Mouse (Mus musculus) spleen, adult 2 months (tissue): ENCODE data around the gene Kank1.

Source experiments
- CTCF ChIP-seq: fragments of 200-500 bp; IDR thresholded peaks from 2 replicates; pipeline ENCODE4 v1.5.1; 2011; ENCODE audit warnings: mild to moderate bottlenecking, inconsistent platforms; ENCODE audit not compliant: insufficient read depth, insufficient read length, insufficient replicate concordance; ENCODE audit errors: extremely low read depth
- POLR2A ChIP-seq: fragments of 200-500 bp; IDR thresholded peaks from 2 replicates; pipeline ENCODE4 v1.6.1; 2011; ENCODE audit warnings: low read depth, low read length, inconsistent platforms

DNA sequence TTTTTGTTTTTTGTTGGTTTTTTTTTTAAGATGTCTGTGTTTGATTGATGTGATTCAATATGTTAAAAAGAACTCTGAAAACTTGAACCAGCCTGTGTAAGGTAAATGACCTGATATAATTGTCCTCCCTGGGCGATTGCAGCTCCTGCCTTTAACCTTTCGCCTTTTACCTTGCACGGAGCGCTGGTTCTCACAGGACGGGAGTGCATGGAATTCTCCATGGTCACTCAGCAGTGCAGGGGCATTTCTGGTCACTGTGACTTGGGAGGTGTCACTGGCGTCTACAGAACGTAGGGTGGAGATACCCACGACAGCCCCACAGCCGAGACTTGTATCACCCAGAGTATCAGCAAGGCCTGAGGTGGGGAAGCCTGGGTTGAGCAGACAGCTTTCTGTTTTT, 34.8 kb downstream of the Kank1 start:
- no peak for TF ChIP-seq CTCF
- TF ChIP-seq POLR2A: no peak
